Mouse (Mus musculus) CH12.LX (cell line): ENCODE data around the gene Cnksr1. TPM values are rescaled to one million over a fixed set of nuclear protein-coding genes. Genes with fewer than 3 reads are reported as not detected.
"Not testable (repeated sequence)": the region's sequence is repeated elsewhere in the genome, so short reads cannot be mapped to it uniquely, and the experiment has no call there.

Experiments used
- DNase-seq: peaks from one replicate; pipeline ENCODE4 v3.0.0-alpha.2; 2013; ENCODE audit errors: extremely low read depth
- H3K27ac ChIP-seq: 2 replicates; pipeline ENCODE4 v1.5.1; 2012; ENCODE audit warnings: low read depth, mild to moderate bottlenecking, control low read depth, moderate library complexity; ENCODE audit not compliant: insufficient read depth
- H3K27me3 ChIP-seq: replicated peaks from 2 replicates; pipeline ENCODE3; 2012; ENCODE audit warnings: inconsistent platforms
- H3K36me3 ChIP-seq, 2 experiments: replicated peaks in 1 of 2; 2 replicates each; pipeline versions ENCODE3 to v1.6.1; 2012; ENCODE audit warnings: inconsistent platforms in 1 of 2, low read length in 1 of 2, mild to moderate bottlenecking in 1 of 2, mixed read lengths in 1 of 2, moderate library complexity in 1 of 2; ENCODE audit not compliant: control insufficient read depth in 1 of 2, insufficient read depth in 1 of 2
- H3K4me1 ChIP-seq, 2 experiments: 2 replicates each; pipeline ENCODE4 v1.6.1; 2012; ENCODE audit warnings: inconsistent platforms in 1 of 2, moderate library complexity in 1 of 2; ENCODE audit not compliant: insufficient read depth in 2 of 2, control insufficient read depth in 1 of 2
- H3K4me2 ChIP-seq: 2 replicates; pipeline ENCODE4 v1.6.1; 2012; ENCODE audit warnings: low read depth, mild to moderate bottlenecking, control low read depth; ENCODE audit not compliant: poor library complexity, insufficient read depth, severe bottlenecking
- H3K4me3 ChIP-seq, 3 experiments: fragments of 150-350 bp in 1 of 3; sonication (generic) in 1 of 3; replicated peaks in 1 of 3; 2 replicates each; pipeline versions ENCODE3 to v1.5.1; 2011 to 2012; ENCODE audit warnings: low read depth in 2 of 3, low read length in 2 of 3, mild to moderate bottlenecking in 2 of 3, moderate library complexity in 2 of 3, control low read depth in 1 of 3, improper control_type of control experiment in 1 of 3, inconsistent platforms in 1 of 3, mixed read lengths in 1 of 3; ENCODE audit not compliant: poor library complexity in 1 of 3
- H3K79me2 ChIP-seq: replicated peaks from 2 replicates; pipeline ENCODE4 v1.6.1; 2012; ENCODE audit warnings: mild to moderate bottlenecking, moderate library complexity; ENCODE audit not compliant: control insufficient read depth, poor library complexity, insufficient read depth, severe bottlenecking; ENCODE audit errors: extremely low read depth
- H3K9ac ChIP-seq: 2 replicates; pipeline ENCODE4 v1.6.1; 2012; ENCODE audit warnings: low read depth, mild to moderate bottlenecking, control low read depth, moderate library complexity; ENCODE audit not compliant: insufficient read depth
- H3K9me3 ChIP-seq: replicated peaks from 2 replicates; pipeline ENCODE3; 2012; ENCODE audit warnings: low read length, inconsistent platforms, mixed read lengths
- CTCF ChIP-seq, 2 experiments: IDR thresholded peaks in 1 of 2; conservative IDR thresholded peaks in 1 of 2; 2 replicates each; pipeline ENCODE4 v1.5.1; 2011 to 2012; ENCODE audit warnings: low read depth in 2 of 2, low read length in 2 of 2, improper control_type of control experiment in 1 of 2, inconsistent platforms in 1 of 2, mild to moderate bottlenecking in 1 of 2, moderate library complexity in 1 of 2
- ELF1 ChIP-seq: IDR thresholded peaks from 2 replicates; pipeline ENCODE4 v1.6.1; 2014; ENCODE audit warnings: low read depth, mild to moderate bottlenecking, inconsistent platforms, low read length, improper control_type of control experiment
- GABPA ChIP-seq: IDR thresholded peaks from 2 replicates; pipeline ENCODE4 v1.6.1; 2012; ENCODE audit warnings: low read depth, low read length, improper control_type of control experiment, inconsistent platforms; ENCODE audit not compliant: insufficient replicate concordance
- HCFC1 ChIP-seq: IDR thresholded peaks from 2 replicates; pipeline ENCODE4 v1.6.1; 2012; ENCODE audit warnings: low read depth, mild to moderate bottlenecking, inconsistent platforms, low read length, improper control_type of control experiment
- KAT2A ChIP-seq: IDR thresholded peaks from 2 replicates; pipeline ENCODE4 v1.6.1; 2012; ENCODE audit warnings: low read length, improper control_type of control experiment, inconsistent platforms; ENCODE audit not compliant: insufficient replicate concordance
- MAX ChIP-seq: IDR thresholded peaks from 2 replicates; pipeline ENCODE4 v1.6.1; 2011; ENCODE audit warnings: low read length, improper control_type of control experiment
- NRF1 ChIP-seq: IDR thresholded peaks from 2 replicates; pipeline ENCODE4 v1.6.1; 2014; ENCODE audit warnings: low read depth, mild to moderate bottlenecking, inconsistent platforms, low read length, improper control_type of control experiment, moderate library complexity
- POLR2A ChIP-seq: IDR thresholded peaks from 2 replicates; pipeline ENCODE4 v1.6.1; 2011; ENCODE audit warnings: low read depth, mild to moderate bottlenecking, improper control_type of control experiment, low read length
- RAD21 ChIP-seq: IDR thresholded peaks from 2 replicates; pipeline ENCODE4 v1.6.1; 2011; ENCODE audit warnings: low read depth, mild to moderate bottlenecking, low read length, improper control_type of control experiment, moderate library complexity
- SIN3A ChIP-seq: IDR thresholded peaks from 2 replicates; pipeline ENCODE4 v1.6.1; 2012; ENCODE audit warnings: low read length, improper control_type of control experiment, inconsistent platforms
- SMC3 ChIP-seq: IDR thresholded peaks from 2 replicates; pipeline ENCODE4 v1.6.1; 2011; ENCODE audit warnings: low read depth, low read length, improper control_type of control experiment
- UBTF ChIP-seq: IDR thresholded peaks from 2 replicates; pipeline ENCODE4 v1.6.1; 2012; ENCODE audit warnings: low read depth, mild to moderate bottlenecking, inconsistent platforms, low read length, improper control_type of control experiment, moderate library complexity
- dilution Hi-C: fragments of 300-500 bp; cut with MboI; formaldehyde crosslinking; loops from 2 replicates; pipeline ENCODE4 v1.14.3; 2020; ENCODE audit warnings: low sequenced_read_pairs; ENCODE audit not compliant: extremely low pct_unique_long_range_greater_than_20kb, extremely low pct_ligation_motif_present
- in situ Hi-C: fragments of 300-500 bp; cut with MboI; formaldehyde crosslinking; loops from 3 replicates; pipeline ENCODE4 v1.14.3; 2019; ENCODE audit warnings: low sequenced_read_pairs, low pct_ligation_motif_present, low pct_unique_long_range_greater_than_20kb, mixed read lengths
- polyA plus RNA-seq: library from polyadenylated mRNA; unstranded; fragments of >175 nt; gene quantifications from 2 replicates; pipeline ENCODE4 v1.2.1, GENCODE M21; 2012; ENCODE audit warnings: low read depth; ENCODE audit not compliant: insufficient read length
- total RNA-seq, 2 experiments: library from RNA; depleted of rRNA; stranded (reverse); fragments of 300-350 nt in 1 of 2; fragments of >200 nt in 1 of 2; gene quantifications; 2 replicates each; pipeline ENCODE4 v1.2.3; 2012 to 2014

The Cnksr1 gene
- total and polyA plus RNA-seq, 3 experiments: 0.13 to 0.16 TPM; not detected in 1

DNA sequence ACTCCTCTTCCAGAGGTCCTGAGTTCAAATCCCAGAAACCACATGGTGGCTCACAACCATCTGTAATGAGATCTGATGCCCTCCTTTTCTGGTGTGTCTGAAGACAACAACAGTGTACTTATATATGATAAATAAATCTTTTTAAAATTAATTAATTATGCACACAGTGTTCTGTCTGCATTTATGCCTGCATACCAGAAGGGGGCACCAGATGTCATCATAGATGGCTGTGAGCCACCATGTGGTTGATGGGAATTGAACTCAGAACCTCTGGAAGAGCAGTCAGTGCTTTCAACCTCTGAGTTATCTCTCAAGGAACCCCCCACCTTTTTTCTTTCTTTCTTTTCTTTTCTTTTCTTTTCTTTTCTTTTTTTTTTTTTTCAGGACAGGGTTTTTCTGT, 31.4 kb upstream of the Cnksr1 start:
- in situ Hi-C loops: loop anchor here (25.0 kb wide), 1 partner anchor 218 kb away; the partner anchor contains the start of gene Paqr7
- TF ChIP-seq SMC3 (peak; percentile 35; the same call in 1 of the 2 replicates), RAD21 (peak; percentile 34), CTCF (conservative IDR thresholded peaks at IDR 0.05 in 1 of 2, IDR thresholded peaks at IDR 0.05 in 1 of 2; ENCODE audit: low read depth in 2 of 2, low read length in 2 of 2) (peak in 1 of 2 experiments; percentile 63; a peak in 2 of 4 replicates)
- H3K79me2 ChIP-seq, dilution Hi-C loops, H3K36me3 ChIP-seq, H3K9ac ChIP-seq, H3K9me3 ChIP-seq, H3K4me3 ChIP-seq, H3K27ac ChIP-seq, H3K27me3 ChIP-seq, H3K4me2 ChIP-seq: not testable (repeated sequence)
- peak; percentile 31 for DNase-seq
- H3K4me1 ChIP-seq: peaks cover 3 to 11% of the 10 kb centered on the region in 2 experiments; a peak in 3 of 4 replicates

DNA sequence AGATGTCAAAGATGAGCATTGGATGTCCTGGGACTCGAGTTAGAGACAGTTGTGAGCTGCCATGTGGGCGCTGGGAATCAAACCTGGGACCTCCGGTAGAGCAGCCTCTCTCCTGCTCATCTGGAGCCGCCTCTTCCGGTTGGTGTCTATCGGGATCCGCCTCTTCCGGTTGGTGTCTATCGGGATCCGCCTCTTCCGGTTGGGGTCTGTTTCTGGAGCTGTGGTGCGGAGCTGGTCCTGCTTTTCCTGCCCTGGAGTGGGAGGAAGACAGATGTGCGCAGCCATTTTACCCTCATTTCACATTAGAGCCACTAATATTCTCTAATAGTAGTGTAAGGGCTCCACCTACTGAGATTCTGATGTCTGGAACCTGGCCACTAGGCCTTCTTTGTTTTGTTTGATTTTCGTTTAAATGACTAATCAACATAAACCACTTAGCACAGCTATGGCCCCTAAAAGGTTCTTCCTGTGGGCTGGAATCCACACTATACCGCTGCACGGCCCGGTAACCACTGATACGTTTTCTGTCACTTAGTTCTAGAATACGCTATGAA, 30.0 kb upstream of the Cnksr1 start:
- no peak overlapping the region for H3K4me3 ChIP-seq
- TF ChIP-seq CTCF (conservative IDR thresholded peaks at IDR 0.05 in 1 of 2, IDR thresholded peaks at IDR 0.05 in 1 of 2; ENCODE audit: low read depth in 2 of 2, low read length in 2 of 2) (0 out of 4 replicates have a peak, but pooled peaks of 1 of the 2 experiments have one; percentile 16), MAX (no peak), SIN3A (no peak), HCFC1 (no peak), RAD21 (peak; percentile 18), ELF1 (no peak), UBTF (no peak)
- TF ChIP-seq, all 38 proteins: peak for 2
- Histone ChIP-seq H3K36me3 (no peaks in the 10 kb centered on the region), H3K9ac (no peak overlapping the region), H3K27ac (no peak overlapping the region), H3K9me3 (peaks cover 9% of the 10 kb centered on the region), H3K4me2 (no peak overlapping the region), H3K79me2 (no peaks in the 10 kb centered on the region), H3K4me1 (peaks cover 3 to 5% of the 10 kb centered on the region in 2 experiments; a peak in 3 of 4 replicates), H3K27me3 (peaks cover 9% of the 10 kb centered on the region)
- in situ Hi-C loops: loop anchor here (25.0 kb wide), 1 partner anchor 219 kb away; the partner anchor contains the start of gene Paqr7
- dilution Hi-C loops: no loop called here
- DNase-seq: no peak

DNA sequence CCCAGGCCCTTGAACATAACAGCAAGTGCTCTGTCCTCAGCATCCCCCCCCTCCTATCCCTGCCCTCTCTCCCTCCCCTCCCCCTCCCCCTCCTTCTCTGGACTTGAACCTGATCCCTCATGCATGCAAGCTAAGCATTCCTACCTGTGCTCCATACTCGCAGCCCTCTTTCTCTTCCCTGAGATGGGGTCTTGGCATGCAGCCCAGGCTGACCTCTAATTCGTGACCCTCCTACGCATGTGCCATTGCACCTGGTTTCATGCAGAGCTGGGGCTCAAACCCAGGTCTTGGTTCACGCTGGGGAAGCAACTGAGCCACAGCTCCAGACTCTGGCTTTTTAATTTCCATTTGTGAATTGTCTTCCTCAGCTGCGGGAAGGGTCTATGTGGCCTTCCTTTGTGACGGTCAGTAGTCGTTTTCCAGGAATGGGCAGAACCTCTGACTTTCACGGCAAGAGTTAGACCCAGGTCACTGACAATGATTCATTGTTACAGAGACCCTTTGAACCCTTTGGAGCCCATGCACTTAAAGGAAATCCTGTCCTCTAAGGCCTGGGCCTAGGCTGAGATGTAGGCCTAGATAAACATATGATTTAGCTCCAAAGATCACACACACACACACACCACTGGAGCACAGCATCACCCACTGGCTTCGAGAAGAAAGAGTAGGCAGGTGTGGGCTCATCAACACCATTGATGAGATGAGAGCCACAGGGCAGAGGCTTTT, 27.8 kb upstream of the Cnksr1 start:
- Histone ChIP-seq H3K27me3 (peaks cover 11% of the 10 kb centered on the region), H3K27ac (no peak overlapping the region), H3K9ac (no peak overlapping the region), H3K4me1 (no peaks in the 10 kb centered on the region), H3K4me2 (no peak overlapping the region), H3K36me3 (no peaks in the 10 kb centered on the region), H3K9me3 (peaks cover 15% of the 10 kb centered on the region), H3K79me2 (no peaks in the 10 kb centered on the region), H3K4me3 (no peak overlapping the region)
- TF ChIP-seq MAX: no peak
- no peak for TF ChIP-seq KAT2A
- TF ChIP-seq NRF1: no peak
- no peak for TF ChIP-seq GABPA
- TF ChIP-seq POLR2A: no peak
- DNase-seq: no peak
- in situ Hi-C loops: loop anchor here (25.0 kb wide), 1 partner anchor 221 kb away; the partner anchor contains the start of gene Paqr7
- dilution Hi-C loops: no loop called here
